Mouse (Mus musculus): ENCODE measurements around the gene Slc15a4.

The Slc15a4 gene

DNA sequence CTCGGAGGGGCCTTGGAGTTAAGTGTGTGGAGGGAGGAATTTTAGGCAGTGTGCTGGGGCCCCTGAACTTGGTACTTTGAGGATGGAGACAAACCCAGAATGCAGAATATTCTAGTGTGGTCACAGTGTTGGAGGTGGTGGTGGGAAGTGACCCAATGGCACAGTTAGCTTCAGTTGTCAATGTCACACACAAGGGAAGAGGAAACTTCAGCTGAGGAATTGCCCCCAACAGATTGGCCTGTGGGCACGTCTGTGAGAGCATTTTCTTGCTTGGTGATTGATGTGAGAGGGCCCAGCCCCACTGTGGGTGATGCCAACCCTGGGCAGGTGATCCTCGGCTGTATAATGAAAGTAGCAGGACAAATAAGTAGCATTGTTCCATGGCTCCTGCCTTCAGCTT, 13.9 kb downstream of the Slc15a4 start:
- DNase-seq = no peak

GRCm38 (mm10) chr5:127616884-127617635, 15.6 kb downstream of the Slc15a4 start:
- peak; percentile 98 for DNase-seq

DNA sequence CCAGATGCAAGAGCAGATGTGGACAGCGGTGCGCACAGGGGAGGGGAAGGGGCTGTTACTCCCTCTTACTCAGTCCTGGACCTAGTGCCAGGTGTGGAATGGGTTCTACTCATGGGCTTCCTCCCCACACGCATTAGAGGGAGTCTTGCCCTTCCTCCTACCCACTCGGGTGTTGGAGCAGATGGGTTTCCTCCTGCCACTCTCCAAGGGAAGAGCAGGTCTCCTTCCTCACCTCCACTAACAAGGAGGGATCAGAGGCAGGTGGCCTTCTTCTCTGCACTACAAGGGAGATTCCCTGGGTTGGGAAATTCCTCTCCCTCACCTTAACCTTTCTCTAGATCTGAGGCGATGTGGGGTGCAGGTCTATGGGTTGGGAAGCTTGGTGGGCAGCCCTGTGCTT, 16.5 kb downstream of the Slc15a4 start:
- DNase-seq = no peak

GRCm38 (mm10) chr5:127615459-127615858, 17.2 kb downstream of the Slc15a4 start:
- no peak for DNase-seq

DNA sequence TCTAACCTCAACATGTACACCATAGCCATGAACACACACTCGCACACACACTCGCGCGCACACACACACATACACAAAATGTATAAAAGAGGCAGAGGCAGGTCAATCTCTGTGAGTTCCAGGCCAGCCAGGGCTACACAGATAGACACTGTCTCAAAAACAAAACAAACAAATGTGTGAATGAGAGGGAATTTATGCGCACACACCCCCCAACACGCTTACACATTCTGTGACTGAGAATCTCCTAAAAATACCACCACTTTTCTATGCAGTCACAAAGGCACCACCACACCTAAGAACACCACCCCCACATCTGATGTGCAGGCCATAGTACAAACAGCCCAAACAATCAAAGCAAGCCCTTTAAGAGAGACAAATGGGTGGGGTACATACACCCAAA, 20.3 kb downstream of the Slc15a4 start:
- DNase-seq = no peak

DNA sequence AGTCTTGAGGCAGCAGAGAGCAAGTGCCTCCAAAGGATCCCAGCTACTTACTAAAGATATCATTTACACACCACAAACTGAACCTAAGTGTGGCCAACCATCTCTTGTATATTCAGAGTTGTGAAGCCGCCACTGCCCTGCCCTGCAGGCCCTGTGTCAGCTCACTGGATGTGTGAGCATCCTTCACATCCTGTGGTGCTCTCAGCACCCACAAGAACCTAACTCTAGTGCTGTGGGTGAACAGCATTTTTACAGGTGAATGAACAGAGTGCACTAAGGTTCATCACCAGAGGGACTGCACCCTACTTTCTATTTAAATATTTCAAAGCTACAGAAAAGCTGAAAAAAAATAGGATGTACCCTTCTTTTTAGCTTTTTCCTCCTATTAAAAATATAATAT, 20.8 kb downstream of the Slc15a4 start:
- no peak for DNase-seq

- peak; percentile 84 for DNase-seq
Measured at GRCm38 (mm10) chr5:127610787-127611509, 21.7 kb downstream of the Slc15a4 start.

DNA sequence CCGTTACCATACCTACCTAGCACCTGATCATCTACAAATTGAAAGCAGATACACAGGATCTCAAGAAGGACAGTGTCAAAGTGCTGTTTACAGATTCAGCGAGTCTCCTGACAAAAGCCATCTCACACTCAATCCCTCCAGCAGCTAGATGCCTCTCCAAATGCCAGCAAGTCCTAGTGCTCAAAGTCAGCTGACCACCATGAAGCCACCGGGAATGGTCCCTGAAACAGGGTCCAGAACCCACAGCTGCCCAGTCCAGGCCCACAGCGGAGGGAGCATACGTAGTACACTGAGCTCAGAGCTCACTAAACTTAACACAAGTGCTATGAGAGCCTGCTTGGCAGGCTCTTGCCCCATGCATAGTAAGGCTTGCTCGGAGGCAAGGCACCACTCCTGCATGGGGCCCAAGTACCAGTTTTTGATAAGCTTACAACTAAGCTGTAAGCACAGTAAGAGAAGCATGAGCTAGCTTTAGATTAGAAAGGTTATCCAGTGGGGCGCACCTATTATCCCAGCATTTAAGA, 23.4 kb downstream of the Slc15a4 start:
- DNase-seq = no peak

DNA sequence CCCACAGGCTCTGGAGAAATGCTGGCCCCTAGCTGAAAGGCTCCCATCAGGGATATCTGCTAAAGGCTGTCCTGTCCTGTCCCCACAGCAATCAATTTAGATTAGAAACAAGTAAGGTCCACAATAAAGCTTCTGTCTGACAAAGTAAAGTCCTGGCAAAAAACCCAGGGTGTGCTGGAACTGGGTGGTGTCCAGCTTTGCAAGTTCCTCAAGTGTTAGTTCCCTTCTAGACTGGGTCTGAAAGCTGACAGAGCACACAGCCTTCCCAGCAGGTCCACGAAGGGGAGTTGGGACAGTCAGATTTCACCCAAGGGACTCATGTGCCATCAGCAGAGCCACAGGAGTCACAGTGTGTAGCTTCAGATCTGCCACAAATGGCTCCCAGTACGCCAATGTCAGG, 25.2 kb downstream of the Slc15a4 start:
- no peak for DNase-seq

GRCm38 (mm10) chr5:127602996-127603395, 29.7 kb downstream of the Slc15a4 start:
- DNase-seq = no peak

- no peak for DNase-seq
Measured at GRCm38 (mm10) chr5:127596862-127597261, 35.8 kb downstream of the Slc15a4 start.

- no peak for DNase-seq
Measured at GRCm38 (mm10) chr5:127595676-127596075, 37.0 kb downstream of the Slc15a4 start.

DNA sequence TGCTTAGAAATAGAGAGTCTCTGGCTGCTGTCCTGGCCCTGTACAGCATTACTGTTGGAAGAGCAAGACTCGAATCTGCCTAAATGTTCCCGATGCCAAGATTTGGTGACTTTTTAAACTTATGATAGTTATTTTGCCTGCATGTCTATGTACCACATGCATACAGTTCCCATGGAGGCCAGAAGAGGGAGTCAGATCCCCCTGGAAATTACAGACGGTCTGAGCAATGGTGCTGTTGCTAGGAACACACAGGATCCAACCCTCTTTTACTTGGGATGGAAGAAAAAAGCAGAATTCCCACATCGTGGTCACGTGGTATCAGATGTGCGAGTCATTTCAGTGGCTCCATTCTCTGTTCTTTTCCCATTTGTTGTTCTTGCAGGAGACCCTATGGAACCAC, 39.8 kb downstream of the Slc15a4 start:
- peak; percentile 48 for DNase-seq

DNA sequence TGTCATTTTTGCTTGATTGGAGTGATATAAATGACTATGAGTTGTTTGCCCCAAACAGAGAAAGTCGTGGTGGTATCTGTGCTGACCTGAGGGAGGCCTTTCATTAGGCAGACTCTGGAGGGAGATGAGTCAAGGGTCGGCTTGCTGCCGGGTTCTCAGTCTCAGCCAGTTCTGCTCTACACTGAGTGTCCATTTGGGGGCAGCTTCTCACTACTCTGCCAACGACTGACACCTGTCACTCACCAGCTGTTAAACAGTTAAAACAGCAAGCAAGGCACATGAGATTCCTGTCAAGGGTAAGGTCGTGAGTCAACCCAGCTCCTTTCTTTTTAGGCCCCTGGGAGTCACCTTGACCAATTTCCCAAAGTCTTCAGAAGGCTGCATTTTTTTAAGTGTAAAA, 40.3 kb downstream of the Slc15a4 start:
- DNase-seq = no peak

GRCm38 (mm10) chr5:127587854-127588253, 44.8 kb downstream of the Slc15a4 start:
- peak; percentile 18 for DNase-seq

GRCm38 (mm10) chr5:127583658-127584057, 49.0 kb downstream of the Slc15a4 start:
- DNase-seq = peak; percentile 8

DNA sequence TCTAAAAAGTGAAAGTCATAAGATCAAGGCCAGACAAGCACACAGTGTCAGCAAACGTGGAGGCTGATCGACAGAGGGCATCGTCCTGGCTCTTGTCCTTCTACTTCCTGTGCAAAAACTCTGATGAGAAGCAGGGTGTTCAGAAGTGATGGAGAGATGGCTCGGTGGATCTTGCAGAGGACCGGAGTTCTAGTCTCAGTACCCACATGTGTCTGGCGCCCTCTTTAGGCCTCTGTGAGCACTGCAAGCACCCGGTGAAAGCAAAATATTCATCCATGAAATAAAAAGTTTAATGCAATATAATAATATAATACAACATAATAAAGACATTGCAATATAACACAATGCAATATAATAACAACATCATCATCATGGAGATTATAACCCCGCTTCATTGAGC, 55.3 kb downstream of the Slc15a4 start:
- no peak for DNase-seq

DNA sequence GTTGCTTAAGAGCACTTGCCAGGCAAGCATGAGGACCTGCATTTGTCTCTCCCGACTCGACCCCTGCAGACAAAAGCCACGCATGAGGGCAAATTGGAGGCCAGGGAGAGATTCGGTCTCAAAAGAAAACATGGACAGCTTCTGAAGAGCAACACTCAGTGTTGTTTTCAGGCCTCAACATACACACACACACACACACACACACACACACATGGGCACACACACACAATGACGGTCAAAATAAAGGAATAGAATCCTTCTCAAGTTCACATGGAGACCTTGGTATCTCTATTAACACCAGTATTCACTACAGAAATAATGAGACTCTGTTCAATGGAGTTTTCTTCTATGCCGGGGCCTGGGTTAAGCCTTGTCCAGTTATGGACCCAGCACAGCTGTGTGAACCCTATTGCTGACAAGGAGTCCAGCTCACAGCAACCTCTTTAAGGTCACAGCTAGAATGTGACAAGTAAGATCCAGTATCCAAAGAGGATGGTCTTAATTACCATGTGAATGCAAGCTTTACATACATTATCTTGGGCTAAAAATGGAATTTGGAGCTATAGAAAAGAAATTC, 65.4 kb downstream of the Slc15a4 start:
- no peak for DNase-seq

DNA sequence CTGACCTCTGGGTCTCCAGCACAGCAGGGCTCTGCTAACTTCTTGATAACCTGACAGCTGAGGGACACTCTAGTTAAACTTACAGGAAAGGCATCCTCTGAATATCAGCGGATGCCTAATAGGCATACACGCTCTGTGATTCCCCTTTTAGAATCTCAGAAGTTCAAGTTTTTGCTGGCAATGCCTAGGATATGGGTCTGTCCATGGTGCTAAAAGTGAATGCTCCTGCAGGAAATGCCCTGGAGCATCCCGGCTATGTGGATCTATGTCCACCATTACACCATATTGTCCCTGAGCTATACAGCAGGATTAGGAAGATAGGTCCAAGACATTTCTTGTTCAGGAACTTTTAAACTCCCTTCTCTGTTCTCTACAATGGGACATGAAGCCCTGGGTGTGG, 71.6 kb downstream of the Slc15a4 start:
- no peak for DNase-seq

DNA sequence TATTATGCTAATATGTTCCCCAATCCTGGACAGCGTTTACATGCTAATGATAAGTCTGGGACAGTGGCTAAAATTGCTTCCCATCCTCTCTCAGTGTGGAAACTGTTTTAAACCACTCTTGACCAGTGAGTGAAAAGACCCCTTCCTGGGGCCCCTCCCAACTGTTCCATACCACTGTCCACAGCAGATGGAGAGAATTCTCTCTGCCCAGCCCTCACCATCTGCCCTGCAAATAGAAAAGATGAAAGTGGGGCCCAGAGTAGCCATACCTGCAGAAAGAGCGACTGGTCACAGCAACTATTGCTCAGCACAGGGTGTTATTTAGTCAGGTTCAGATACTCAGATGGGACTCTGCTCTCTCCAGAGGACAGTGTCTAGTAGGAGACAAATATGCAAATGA, 84.6 kb downstream of the Slc15a4 start:
- DNase-seq = no peak

DNA sequence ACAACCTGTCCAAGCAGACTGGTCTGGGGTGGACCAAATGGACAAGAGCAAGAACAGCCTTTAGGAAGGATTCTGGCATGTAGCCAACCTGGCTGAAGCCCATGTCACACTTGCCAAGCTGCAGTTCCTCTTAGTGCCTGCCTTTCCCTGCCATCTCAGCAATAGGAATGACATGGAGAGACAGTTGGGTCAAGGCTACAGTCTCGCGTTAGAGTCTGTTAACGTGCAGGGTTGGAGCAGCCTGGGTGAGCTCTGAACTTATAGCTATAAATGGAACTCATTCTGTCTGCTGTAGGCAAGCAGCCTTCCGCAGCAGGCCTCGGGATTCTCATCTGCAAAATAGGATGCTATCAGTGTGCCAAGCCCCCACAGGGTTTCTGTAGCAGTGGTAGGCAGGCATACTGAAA, 86.1 kb downstream of the Slc15a4 start:
- DNase-seq = no peak
